Mouse (Mus musculus) E14TG2a.4 (cell line): ENCODE measurements around the gene Srl.

Experiments
- CTCF ChIP-seq: conservative IDR thresholded peaks from 2 replicates; pipeline ENCODE4 v1.5.1; 2014; ENCODE audit warnings: low read length
- NANOG ChIP-seq: IDR thresholded peaks from 2 replicates; pipeline ENCODE4 v1.6.1; 2014; ENCODE audit warnings: borderline replicate concordance, low read length, mixed read lengths

GRCm38 (mm10) chr16:4542236-4542774 lies 689 bp upstream of the Srl start:
- TF ChIP-seq CTCF (no peak), NANOG (no peak)
